Mouse (Mus musculus) MEL (cell line): ENCODE measurements at regions not wholly inside any gene's neighbourhood (a gene's known extent, or its start where the extent isn't known, plus 50 kb on each side); places are given as distances from the start of the nearest gene placed in this dataset.

Experiments used
- DNase-seq: peaks from one replicate; pipeline ENCODE4 v3.0.0; 2011; ENCODE audit warnings: low read depth, low spot score
- H3K27ac ChIP-seq: 2 replicates; pipeline ENCODE4 v1.5.1; 2012; ENCODE audit warnings: low read depth, mild to moderate bottlenecking, control low read depth, low read length, moderate library complexity; ENCODE audit not compliant: control insufficient read depth
- H3K27me3 ChIP-seq, 2 experiments: fragments of 150-350 bp in 1 of 2; sonication (generic) in 1 of 2; 2 replicates each; pipeline ENCODE4 v1.6.1; 2012; ENCODE audit warnings: low read length in 2 of 2, mild to moderate bottlenecking in 2 of 2, improper control_type of control experiment in 1 of 2, moderate library complexity in 1 of 2; ENCODE audit not compliant: insufficient read depth in 2 of 2, control insufficient read depth in 1 of 2
- H3K36me3 ChIP-seq, 2 experiments: 2 replicates each; pipeline ENCODE4 v1.6.1; 2012 to 2014; ENCODE audit warnings: low read length in 2 of 2, improper control_type of control experiment in 1 of 2, inconsistent platforms in 1 of 2, mild to moderate bottlenecking in 1 of 2; ENCODE audit not compliant: insufficient read depth in 2 of 2, control insufficient read depth in 1 of 2
- H3K4me1 ChIP-seq, 2 experiments: fragments of 150-350 bp in 1 of 2; sonication (generic) in 1 of 2; 2 replicates each; pipeline ENCODE4 v1.6.1; 2012; ENCODE audit warnings: low read length in 2 of 2, improper control_type of control experiment in 1 of 2, mild to moderate bottlenecking in 1 of 2; ENCODE audit not compliant: insufficient read depth in 2 of 2, control insufficient read depth in 1 of 2
- H3K4me3 ChIP-seq, 2 experiments: fragments of 150-350 bp in 1 of 2; sonication (generic) in 1 of 2; 2 replicates each; pipeline ENCODE4 v1.5.1; 2012; ENCODE audit warnings: low read depth in 2 of 2, low read length in 2 of 2, mild to moderate bottlenecking in 2 of 2, moderate library complexity in 2 of 2, control low read depth in 1 of 2, improper control_type of control experiment in 1 of 2; ENCODE audit not compliant: control insufficient read depth in 1 of 2, insufficient read depth in 1 of 2
- H3K79me2 ChIP-seq: 2 replicates; pipeline ENCODE4 v1.6.1; 2012; ENCODE audit warnings: mild to moderate bottlenecking, low read length, moderate library complexity; ENCODE audit not compliant: control insufficient read depth, poor library complexity, insufficient read depth
- H3K9ac ChIP-seq: 2 replicates; pipeline ENCODE4 v1.6.1; 2012; ENCODE audit warnings: low read depth, mild to moderate bottlenecking, control low read depth, low read length, moderate library complexity; ENCODE audit not compliant: control insufficient read depth, poor library complexity, severe bottlenecking
- H3K9me3 ChIP-seq: fragments of 150-350 bp; sonication (generic); replicated peaks from 2 replicates; pipeline ENCODE4 v1.6.1; 2012; ENCODE audit warnings: mild to moderate bottlenecking, low read length, improper control_type of control experiment, moderate library complexity; ENCODE audit not compliant: insufficient read depth
- BHLHE40 ChIP-seq: IDR thresholded peaks from 2 replicates; pipeline ENCODE4 v1.6.1; 2012; ENCODE audit warnings: low read depth, mild to moderate bottlenecking, inconsistent platforms, low read length, improper control_type of control experiment, borderline replicate concordance
- CHD1 ChIP-seq: IDR thresholded peaks from 2 replicates; pipeline ENCODE4 v1.6.1; 2012; ENCODE audit warnings: low read depth, mild to moderate bottlenecking, inconsistent platforms, low read length, improper control_type of control experiment
- CHD2 ChIP-seq: IDR thresholded peaks from 2 replicates; pipeline ENCODE4 v1.6.1; 2011; ENCODE audit warnings: low read length, improper control_type of control experiment
- E2F4 ChIP-seq: IDR thresholded peaks from 2 replicates; pipeline ENCODE4 v1.6.1; 2011; ENCODE audit warnings: low read depth, low read length, improper control_type of control experiment, borderline replicate concordance
- ELF1 ChIP-seq: IDR thresholded peaks from 2 replicates; pipeline ENCODE4 v1.6.1; 2014; ENCODE audit warnings: low read depth, mild to moderate bottlenecking, inconsistent platforms, low read length, improper control_type of control experiment, moderate library complexity
- EP300 ChIP-seq, 2 experiments: IDR thresholded peaks; 2 replicates each; pipeline ENCODE4 v1.6.1; 2011; ENCODE audit warnings: improper control_type of control experiment in 2 of 2, low read length in 2 of 2, low read depth in 1 of 2, mild to moderate bottlenecking in 1 of 2
- GABPA ChIP-seq: IDR thresholded peaks from 2 replicates; pipeline ENCODE4 v1.6.1; 2012; ENCODE audit warnings: low read depth, mild to moderate bottlenecking, inconsistent platforms, low read length, improper control_type of control experiment, moderate library complexity
- GATA1 ChIP-seq: IDR thresholded peaks from 2 replicates; pipeline ENCODE4 v1.6.1; 2011; ENCODE audit warnings: low read depth, low read length, improper control_type of control experiment
- HCFC1 ChIP-seq: IDR thresholded peaks from 2 replicates; pipeline ENCODE4 v1.6.1; 2012; ENCODE audit warnings: low read depth, mild to moderate bottlenecking, inconsistent platforms, low read length, improper control_type of control experiment, moderate library complexity
- KAT2A ChIP-seq: conservative IDR thresholded peaks from 2 replicates; pipeline ENCODE4 v1.6.1; 2012; ENCODE audit warnings: low read depth, low read length, improper control_type of control experiment, inconsistent platforms
- MAX ChIP-seq: IDR thresholded peaks from 2 replicates; pipeline ENCODE4 v1.6.1; 2011; ENCODE audit warnings: low read length, improper control_type of control experiment
- NELFE ChIP-seq: IDR thresholded peaks from 2 replicates; pipeline ENCODE4 v1.6.1; 2011; ENCODE audit warnings: low read depth, low read length, improper control_type of control experiment
- POLR2A ChIP-seq, 2 experiments: IDR thresholded peaks; 2 replicates each; pipeline ENCODE4 v1.6.1; 2011 to 2012; ENCODE audit warnings: low read length in 2 of 2, mild to moderate bottlenecking in 2 of 2, control low read depth in 1 of 2, improper control_type of control experiment in 1 of 2, low read depth in 1 of 2, moderate library complexity in 1 of 2; ENCODE audit not compliant: control insufficient read depth in 1 of 2, insufficient read depth in 1 of 2, poor library complexity in 1 of 2
- RAD21 ChIP-seq: IDR thresholded peaks from 2 replicates; pipeline ENCODE4 v1.6.1; 2011; ENCODE audit warnings: mild to moderate bottlenecking, low read depth, low read length, improper control_type of control experiment
- UBTF ChIP-seq: IDR thresholded peaks from 2 replicates; pipeline ENCODE4 v1.6.1; 2012; ENCODE audit warnings: low read depth, mild to moderate bottlenecking, inconsistent platforms, low read length, improper control_type of control experiment, moderate library complexity, borderline replicate concordance; ENCODE audit not compliant: insufficient read depth
- USF1 ChIP-seq: IDR thresholded peaks from 2 replicates; pipeline ENCODE4 v1.6.1; 2014; ENCODE audit warnings: low read depth, mild to moderate bottlenecking, inconsistent platforms, low read length, improper control_type of control experiment, moderate library complexity
- ZNF384 ChIP-seq: IDR thresholded peaks from 2 replicates; pipeline ENCODE4 v1.6.1; 2012; ENCODE audit warnings: low read depth, mild to moderate bottlenecking, inconsistent platforms, low read length, improper control_type of control experiment

- TF ChIP-seq NELFE (no peak), KAT2A (no peak), HCFC1 (no peak), USF1 (no peak), POLR2A (IDR thresholded peaks at IDR 0.05; ENCODE audit: control insufficient read depth in 1 of 2, insufficient read depth in 1 of 2, low read depth in 1 of 2, low read length in 2 of 2, poor library complexity in 1 of 2) (no peak), E2F4 (no peak), CHD1 (no peak), MAX (no peak), ELF1 (no peak), UBTF (no peak), EP300 (IDR thresholded peaks at IDR 0.05; ENCODE audit: low read depth in 1 of 2, low read length in 2 of 2) (no peak), RAD21 (no peak)
- no peaks in the 10 kb centered on the region for H3K27me3 ChIP-seq
- H3K27ac ChIP-seq: no peak overlapping the region
- no peak overlapping the region for H3K9ac ChIP-seq
- no peaks in the 10 kb centered on the region for H3K9me3 ChIP-seq
- H3K4me1 ChIP-seq: no peaks in the 10 kb centered on the region
- no peaks in the 10 kb centered on the region for H3K36me3 ChIP-seq
- no peaks in the 10 kb centered on the region for H3K79me2 ChIP-seq
- no peak overlapping the region for H3K4me3 ChIP-seq
- no peak for DNase-seq
Observed at GRCm38 (mm10) chr3:118494611-118495010, 67.3 kb upstream of the Dpyd start.

DNA sequence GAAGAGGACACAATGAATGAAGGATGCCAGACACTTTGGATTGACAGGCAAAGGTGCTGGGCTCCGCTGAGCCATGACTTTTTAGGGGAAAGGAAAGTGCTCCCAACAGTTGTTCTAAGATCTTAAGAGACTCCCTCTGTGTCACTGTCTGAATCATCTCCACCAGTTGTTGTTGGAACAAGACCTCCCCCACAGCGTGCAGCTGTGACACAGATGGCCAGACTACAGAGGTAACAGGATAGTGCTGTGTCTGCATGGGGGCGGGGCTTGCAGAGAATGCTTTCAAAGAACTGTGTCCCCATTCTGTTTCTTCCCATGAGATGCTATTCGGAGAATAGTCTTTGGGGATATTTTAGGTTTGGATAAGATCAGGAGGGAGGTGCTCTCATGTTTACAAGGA, 61.7 kb upstream of the Dpyd start:
- no peaks in the 10 kb centered on the region for H3K79me2 ChIP-seq
- H3K4me1 ChIP-seq: no peaks in the 10 kb centered on the region
- TF ChIP-seq CHD2 (no peak), KAT2A (no peak), GATA1 (no peak), ZNF384 (no peak), GABPA (no peak), BHLHE40 (no peak)
- H3K4me3 ChIP-seq: no peak overlapping the region
- H3K9ac ChIP-seq: no peak overlapping the region
- H3K27ac ChIP-seq: no peak overlapping the region
- H3K27me3 ChIP-seq: no peaks in the 10 kb centered on the region
- no peak for DNase-seq
- no peaks in the 10 kb centered on the region for H3K36me3 ChIP-seq
- no peaks in the 10 kb centered on the region for H3K9me3 ChIP-seq
